Mouse (Mus musculus): ENCODE measurements around the gene Bloc1s5.

Gene Bloc1s5

DNA sequence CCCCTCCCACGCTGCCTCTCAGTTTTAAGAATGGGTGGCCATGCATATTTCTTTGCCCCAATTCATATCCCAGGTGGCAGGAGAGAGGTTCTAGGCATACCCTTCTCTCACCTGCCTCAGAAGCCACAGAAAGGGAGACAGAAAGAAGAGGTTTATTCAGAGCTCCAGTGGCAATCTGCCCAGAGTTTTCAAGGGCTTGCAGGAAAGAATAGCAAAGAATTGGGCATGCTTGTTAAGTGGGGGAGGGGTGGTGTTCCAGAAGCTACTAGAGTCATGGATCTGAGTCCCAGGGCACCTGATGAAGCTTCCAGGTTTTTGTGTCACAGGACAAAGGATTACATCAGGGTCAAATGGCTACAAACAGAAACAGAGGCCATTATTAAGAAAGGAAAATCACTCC, 61.6 kb downstream of the Bloc1s5 start:
- in situ Hi-C loops (cut with MboI, MseI): no loop called here

DNA sequence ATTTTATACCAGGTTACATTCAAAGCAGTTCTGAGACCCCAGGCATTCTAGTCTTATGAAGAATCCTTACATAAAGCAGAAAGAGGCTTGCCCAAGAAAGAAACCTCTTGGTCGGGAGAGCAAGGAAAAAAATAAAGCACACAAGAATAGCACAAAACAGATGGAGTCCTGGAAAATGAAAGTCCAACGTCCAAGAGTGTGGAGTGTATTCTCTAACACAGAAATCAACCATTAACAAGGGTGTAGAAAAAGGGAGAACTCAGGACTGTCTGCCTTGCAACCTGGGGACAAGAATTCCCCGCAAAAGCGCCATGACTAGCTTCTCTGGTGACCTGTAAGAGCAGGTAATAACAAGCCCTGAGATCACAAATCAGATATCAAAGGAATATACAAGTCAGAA, 69.7 kb downstream of the Bloc1s5 start:
- in situ Hi-C loops (cut with MboI, MseI): no loop called here

DNA sequence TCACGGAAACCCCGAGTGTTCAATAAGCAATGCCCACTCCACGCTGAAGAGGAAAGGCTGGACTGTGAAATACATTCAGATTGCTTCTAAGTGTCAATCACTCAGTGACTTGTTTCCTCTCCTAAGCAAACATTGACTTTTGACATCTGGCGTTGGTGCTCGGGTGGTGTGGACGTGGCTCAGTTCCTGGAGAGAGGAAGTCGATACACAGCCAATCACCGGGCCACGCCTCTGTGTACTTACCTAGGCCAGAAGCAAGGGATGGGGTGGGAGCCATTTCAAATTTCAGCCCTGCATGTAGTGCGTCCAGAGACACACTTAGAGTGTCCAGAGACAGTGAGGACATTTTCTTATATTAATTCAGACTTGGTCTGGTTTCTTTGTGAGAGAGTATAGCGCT, 80.3 kb downstream of the Bloc1s5 start:
- in situ Hi-C loops (cut with MboI, MseI): no loop called here

DNA sequence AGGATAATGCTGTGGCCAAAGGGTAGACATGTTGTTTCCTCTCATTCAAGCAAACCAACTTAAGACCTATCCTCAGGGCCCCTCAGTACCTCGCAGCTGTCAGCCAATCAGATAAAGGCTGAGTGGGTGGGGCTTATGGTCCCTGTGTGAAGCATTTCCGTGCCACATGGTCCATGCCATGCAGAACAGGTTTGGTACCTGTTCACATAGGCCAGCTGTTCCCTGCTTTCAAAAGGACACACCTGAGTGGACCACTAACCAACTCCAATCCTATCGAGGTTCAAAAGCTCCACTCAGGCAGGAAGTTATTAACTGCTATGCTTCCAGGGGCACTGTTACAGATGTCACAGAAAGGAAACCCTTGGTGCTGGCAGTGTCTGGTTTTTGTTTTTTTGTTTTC, 80.7 kb downstream of the Bloc1s5 start:
- in situ Hi-C loops (cut with MboI, MseI): no loop called here

DNA sequence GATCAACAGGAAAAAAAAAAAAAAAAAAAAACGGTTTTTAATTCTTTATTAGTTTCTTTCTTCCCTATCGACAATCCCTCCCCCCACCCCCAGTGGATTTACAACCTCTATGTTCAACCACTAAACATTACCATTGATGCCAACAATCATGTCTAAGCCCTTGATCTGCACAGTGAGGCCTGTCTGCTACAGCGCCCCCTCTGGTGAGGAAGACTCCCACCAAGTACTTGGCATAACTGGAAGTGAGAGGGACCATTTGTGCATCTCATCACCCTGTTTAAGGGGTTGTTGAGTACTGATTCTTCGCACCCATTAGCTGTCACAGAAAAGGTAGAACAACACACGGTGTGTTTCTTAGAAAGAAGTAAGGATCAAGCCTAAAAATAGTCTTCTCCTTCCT, 86.2 kb downstream of the Bloc1s5 start:
- in situ Hi-C loops (cut with MboI, MseI): loop anchor here (25.0 kb wide), 1 partner anchor 414 kb away; the partner anchor contains the start of gene Slc35b3

DNA sequence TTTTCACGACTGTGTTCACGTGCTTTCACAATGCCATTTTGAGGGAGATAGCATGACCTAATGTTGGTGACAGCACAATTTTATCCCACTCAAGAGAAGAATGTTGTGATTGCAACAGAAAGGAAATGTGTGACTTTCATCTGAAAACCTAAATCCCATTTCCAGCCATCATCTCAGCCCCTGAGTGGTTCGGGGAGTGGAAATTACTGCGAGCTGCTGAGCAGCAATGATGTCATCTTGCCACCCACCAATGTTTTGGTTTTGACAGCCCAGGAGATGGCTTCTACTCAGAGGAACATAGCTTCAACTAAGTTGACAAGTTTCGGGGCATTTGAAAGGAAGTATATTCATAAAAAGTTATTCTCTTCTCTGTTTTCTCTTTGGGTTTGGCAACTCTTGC, 87.2 kb downstream of the Bloc1s5 start:
- in situ Hi-C loops (cut with MboI, MseI): loop anchor here (25.0 kb wide), 1 partner anchor 415 kb away; the partner anchor contains the start of gene Slc35b3

DNA sequence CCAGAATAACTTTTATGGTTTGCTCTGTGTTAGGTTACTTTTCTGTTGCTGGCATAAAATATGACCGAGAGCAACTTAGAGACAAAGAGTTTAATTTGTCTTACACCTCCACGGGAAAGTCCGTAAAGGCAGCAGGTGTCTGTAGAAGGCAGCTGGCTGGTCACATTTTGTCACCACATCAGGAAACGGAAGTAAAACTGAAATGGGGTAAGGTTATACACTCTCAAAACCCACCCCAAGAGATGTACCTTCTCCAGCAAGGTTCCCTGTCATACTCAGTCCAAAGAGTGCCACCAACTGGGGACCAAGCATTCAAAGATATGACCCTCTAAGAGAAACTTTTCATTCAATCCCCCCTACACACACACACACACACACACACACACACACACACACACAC, 88.2 kb downstream of the Bloc1s5 start:
- in situ Hi-C loops (cut with MboI, MseI): loop anchor here (25.0 kb wide), 1 partner anchor 416 kb away; the partner anchor contains the start of gene Slc35b3

DNA sequence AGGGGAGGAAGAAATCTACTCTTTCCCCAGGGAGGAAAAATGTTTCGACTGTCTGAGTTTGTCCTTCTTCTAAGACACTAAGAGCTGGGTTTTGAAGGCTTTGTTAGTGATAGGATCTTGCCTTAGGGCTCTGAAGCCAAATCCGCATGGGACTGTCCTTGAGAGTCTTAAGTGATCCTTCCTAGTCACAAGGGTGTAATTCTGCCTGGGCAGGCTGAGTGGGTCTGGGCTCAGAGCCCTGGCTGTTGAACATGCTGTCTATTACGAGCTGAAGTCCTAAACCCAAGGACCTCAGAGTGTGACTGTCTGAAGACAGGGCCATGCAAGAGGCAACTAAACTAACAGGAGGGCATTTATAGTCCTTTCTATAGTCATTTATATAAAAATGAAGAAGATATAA, 89.4 kb downstream of the Bloc1s5 start:
- in situ Hi-C loops (cut with MboI, MseI): loop anchor here (25.0 kb wide), 1 partner anchor 417 kb away; the partner anchor contains the start of gene Slc35b3

DNA sequence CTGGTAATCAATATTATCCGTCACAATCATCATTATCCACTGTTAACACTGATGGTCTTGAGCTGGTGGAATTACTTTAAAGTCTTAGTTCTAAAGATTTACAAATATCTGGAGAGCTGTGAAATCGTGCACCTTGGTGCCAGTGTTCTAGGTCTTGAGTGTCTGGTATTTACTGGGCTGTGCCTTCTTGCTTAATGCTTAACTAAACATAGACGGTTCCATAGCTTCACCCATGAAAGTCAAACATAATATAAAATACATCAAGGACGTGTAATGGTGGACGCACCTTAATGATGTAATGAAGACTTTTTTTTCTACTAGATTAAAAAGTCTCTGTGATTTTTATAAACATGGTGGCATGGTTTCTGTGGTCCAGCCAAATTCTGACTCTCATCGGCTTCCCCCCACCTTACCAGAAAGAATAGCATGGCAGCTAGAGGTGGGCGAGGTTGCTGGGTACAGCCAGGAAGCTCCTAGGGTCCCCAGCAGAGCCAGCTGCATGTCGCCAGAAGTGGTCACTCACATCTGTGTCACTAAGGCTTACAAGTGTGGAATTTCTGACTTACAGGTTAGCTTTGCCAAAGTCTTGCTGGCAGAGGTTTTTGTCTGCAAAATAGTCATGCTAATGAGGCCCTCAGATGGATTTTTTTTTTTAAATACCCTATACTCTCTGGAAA, 90.0 kb downstream of the Bloc1s5 start:
- in situ Hi-C loops (cut with MboI, MseI): loop anchor here (25.0 kb wide), 1 partner anchor 417 kb away; the partner anchor contains the start of gene Slc35b3

DNA sequence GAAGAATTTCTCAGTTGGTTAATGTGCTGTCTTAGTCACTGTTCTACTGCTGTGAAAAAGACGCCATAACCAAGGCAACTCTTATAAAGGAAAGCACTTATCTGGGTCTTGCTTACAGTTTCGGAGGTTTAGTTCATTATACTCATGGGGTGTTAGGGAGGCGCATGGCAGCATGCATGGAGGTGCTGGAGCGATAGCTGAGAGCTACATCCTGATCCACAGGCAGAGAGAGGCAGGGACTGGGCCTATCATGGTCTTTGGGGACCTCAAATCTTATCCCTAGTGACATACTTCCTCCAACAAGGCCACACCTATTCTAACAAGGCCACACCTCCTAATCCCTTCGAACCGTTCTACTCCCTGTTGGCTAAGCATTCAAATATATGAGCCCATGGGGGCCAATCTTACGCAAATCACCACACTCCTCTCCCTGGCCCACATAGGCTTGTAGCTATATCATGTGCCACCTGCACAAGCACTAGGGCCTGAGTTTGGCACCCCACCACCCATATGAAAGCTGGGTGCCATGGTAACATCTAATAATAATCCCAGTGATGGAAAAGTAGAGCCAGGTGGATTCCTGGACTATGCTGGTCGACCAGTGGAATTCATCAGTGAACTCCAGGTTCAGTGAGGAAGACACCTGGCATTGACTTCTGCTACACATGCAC, 91.3 kb downstream of the Bloc1s5 start:
- in situ Hi-C loops (cut with MboI, MseI): loop anchor here (25.0 kb wide), 1 partner anchor 419 kb away; the partner anchor contains the start of gene Slc35b3
